Mouse (Mus musculus) ES-CJ7 (cell line): ENCODE results near the gene Gm6793.

Experiments used
- DNase-seq: peaks from one replicate; pipeline ENCODE4 v3.0.0; 2011; ENCODE audit warnings: low read depth, low spot score

Gene Gm6793

GRCm38 (mm10) chr8:111984511-111984910, 30.3 kb downstream of the Gm6793 start:
- no peak for DNase-seq

GRCm38 (mm10) chr8:111982116-111982515, 32.7 kb downstream of the Gm6793 start:
- peak; percentile 78 for DNase-seq

GRCm38 (mm10) chr8:111978147-111978546, 36.7 kb downstream of the Gm6793 start:
- no peak for DNase-seq

GRCm38 (mm10) chr8:111976326-111976725, 38.5 kb downstream of the Gm6793 start:
- DNase-seq = no peak

GRCm38 (mm10) chr8:111975706-111976105, 39.1 kb downstream of the Gm6793 start:
- DNase-seq = no peak

GRCm38 (mm10) chr8:111974138-111974537, 40.7 kb downstream of the Gm6793 start:
- DNase-seq = no peak

GRCm38 (mm10) chr8:111968991-111969390, 45.8 kb downstream of the Gm6793 start:
- peak; percentile 85 for DNase-seq

GRCm38 (mm10) chr8:111968541-111968940, 46.3 kb downstream of the Gm6793 start:
- DNase-seq = peak; percentile 53

GRCm38 (mm10) chr8:111967246-111967870, 47.5 kb downstream of the Gm6793 start:
- DNase-seq = peak; percentile 81

- DNase-seq = peak; percentile 73
Measured at GRCm38 (mm10) chr8:111964849-111965561, 49.8 kb downstream of the Gm6793 start.

- DNase-seq = no peak
Measured at GRCm38 (mm10) chr8:111964351-111964750, 50.5 kb downstream of the Gm6793 start.

- peak; percentile 87 for DNase-seq
Measured at GRCm38 (mm10) chr8:111963546-111963945, 51.3 kb downstream of the Gm6793 start.
